Mouse (Mus musculus) spleen, postnatal 14 days (tissue): ENCODE data around the gene Tgm2.

Experiments used
- DNase-seq, 2 experiments: peaks; one replicate each; pipeline ENCODE4 v3.0.0; 2021 to 2022; ENCODE audit warnings: low spot score in 2 of 2

Tgm2 gene

DNA sequence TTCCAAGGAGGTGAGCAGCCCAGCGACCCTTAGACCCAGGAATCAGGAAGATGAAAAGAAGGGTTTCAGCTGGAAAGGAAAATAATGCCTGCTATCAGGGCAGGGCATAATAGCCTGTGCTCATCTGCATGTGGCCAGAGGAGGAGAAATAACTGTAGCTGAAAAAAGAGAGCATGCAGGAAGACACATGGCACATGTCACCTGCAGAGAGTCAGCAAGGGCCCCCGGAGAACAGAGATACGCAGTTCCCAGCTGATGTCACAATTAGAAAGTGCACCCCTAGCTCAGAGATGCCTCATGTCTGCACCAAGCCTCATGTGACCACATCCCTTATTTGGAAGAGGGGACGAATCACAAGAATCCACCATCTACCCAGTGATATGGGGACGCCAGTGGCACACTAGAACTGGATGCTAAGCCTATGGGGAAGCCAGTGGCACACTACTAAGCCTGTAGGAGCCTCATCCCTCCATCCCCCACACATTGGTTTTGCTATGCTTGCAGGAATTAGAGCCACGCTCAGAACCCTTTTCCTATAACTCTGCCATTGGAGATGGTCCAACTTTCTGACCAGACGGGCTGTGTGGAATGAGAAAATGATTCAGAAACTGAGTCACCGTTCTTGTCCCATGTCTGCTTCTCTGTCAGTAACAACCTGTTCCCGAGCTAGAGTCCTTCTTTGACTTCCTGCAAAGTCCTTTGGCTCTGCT is 21.4 kb upstream of the Tgm2 start:
- no peak for DNase-seq

DNA sequence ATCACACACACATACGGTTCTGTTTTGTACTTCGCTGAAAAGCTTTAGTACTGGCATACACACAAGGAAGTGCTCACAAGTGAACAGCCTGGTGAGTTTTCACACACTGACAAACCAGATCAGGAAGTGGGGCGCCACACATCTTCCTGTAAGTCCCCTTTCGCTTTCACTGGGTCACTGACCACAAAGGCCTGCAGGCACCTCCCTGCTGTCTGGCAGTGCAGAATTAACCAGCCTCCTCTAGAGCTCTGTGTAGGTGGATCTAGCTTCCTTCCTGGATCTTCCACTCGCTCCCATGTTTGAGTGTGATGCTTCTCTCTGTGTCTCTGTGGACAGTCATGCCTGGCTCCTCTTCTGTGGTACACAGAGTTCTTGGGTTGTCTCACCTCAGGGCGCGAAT is 20.4 kb upstream of the Tgm2 start:
- peak; percentile 41 to 59 for DNase-seq

DNA sequence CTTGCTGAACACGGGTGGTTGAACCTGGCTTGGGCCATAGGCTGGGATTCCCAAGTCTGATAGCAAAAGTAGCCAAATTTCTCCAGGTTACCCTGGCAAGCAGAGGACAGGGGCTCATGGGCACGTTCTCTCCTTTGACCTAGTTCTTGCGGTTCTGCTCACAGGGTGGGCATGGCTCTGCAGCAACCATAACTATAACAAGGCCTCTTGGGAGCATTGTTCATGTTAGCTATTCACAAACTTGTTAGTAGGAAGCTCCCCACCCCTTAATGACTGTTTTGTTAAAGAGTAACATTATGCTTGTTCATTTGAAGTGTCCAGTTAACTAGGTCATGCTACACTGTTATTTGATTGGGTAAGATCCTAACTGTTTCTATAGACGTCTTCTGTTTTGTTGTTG is 19.5 kb upstream of the Tgm2 start:
- no peak for DNase-seq

DNA sequence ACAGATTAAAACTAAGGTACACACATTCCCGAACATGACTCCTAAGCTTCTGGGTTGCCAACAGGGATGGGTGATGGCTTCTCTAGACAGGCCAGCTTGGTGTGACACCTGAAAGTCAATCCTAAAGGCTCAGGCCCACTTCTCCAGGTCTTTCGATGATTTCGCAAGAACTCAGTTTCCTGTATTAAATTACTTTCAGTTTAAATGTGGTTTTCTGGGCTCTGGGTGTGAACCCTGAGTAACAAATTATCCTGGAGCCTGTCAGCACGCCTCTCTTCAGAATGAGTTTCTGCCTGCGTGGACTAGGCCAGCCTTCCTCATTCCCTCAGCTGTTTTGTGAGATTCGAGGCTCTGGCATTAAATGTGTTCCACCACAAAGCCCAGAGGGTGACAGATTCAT is 16.8 kb upstream of the Tgm2 start:
- DNase-seq: no peak

DNA sequence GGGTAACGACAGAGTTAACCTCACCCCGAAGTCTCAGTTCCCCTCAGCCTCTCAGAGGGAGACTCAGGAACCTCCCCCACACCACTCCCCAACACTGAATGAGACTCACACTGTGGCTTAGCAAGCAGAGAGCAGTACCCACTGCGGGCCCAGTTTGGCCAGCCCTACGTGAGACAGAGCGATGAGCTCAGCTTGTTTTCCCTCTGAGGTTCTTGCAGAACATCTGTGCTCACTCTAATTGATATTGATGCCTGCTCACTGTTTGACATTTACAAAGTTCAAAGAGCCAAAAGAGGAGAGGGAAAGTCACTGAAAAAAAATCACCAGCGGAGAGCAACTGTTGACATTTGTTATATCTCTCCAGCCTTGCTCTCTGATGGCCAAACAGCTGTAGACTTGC is 15.5 kb upstream of the Tgm2 start:
- DNase-seq: no peak

DNA sequence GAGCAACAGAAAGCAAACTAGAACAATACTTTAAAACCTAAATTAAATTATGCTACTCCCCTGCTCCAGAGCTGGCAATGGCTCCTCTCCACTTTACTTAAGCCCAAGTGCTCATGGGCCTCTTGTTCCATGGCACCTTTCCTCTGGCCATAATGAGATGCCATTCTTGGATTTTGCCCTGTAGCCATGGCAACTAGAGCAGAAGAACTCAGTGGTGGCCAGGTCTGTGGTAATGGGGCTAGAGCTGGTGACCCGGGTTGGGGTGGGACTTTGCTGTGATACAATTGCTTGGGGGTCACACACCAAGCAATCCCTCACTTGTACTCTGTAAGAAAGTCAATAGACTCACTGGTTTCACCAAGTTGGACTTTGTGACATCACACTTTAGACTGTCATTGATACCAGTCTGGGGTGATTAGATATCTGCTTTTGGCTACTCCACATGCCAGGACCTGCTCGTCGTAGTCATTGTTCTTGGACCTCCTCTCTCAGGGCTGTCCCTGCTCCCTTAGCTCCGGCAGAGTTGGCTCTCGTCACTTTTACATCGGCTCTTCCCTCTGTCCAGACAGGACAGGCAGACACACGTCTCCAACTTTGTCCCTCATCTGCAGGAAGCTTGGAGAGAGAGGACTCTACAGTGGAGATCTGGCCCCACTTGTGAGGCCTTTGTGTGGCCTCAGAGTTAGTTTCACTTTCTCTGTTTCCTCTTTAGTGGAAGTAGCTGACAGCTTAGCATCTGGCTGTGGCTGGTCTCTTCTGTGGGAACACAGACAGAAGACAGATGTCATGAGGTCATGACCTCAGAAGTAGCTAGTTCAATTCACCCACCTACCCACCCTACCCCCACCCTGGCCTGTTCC is 13.4 kb upstream of the Tgm2 start:
- no peak for DNase-seq

DNA sequence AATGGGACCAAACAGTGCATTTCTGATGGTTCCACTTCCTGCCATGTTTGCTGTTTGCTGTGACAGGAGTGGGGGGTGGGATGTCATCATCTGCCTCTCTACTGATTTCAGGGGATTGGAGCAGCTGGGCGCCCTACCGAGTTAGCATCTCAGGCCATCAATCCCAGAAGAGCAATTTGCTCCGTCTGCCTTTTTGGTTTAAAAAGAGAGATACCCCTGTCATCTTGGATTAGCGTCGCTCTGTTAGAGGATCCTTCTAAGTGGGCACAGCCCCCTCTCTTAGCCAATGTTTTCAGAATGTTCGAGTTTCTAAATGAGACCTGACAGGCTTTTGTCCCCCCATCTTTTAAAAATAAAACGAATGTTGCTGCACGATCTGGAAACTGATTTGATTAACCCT is 11.4 kb upstream of the Tgm2 start:
- no peak for DNase-seq

DNA sequence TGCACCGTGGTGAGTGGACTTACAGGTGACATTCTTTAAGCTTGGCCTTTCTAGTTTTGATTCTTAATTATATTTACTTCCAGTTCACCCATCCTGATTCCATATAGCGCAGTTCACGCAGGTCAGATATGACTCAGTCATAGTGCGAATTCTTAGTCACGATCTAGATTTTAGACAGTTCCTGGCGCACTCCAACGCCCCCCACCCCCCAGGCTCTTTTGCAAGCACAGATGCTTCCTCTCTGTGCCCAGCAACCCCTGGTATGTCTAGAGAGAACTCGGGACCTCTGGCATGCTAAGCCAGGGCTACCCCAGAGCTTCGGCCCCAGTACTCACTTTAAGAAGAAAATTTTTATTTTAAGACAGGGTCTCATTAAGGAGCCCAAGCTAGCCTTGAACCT is 10.3 kb upstream of the Tgm2 start:
- no peak for DNase-seq

DNA sequence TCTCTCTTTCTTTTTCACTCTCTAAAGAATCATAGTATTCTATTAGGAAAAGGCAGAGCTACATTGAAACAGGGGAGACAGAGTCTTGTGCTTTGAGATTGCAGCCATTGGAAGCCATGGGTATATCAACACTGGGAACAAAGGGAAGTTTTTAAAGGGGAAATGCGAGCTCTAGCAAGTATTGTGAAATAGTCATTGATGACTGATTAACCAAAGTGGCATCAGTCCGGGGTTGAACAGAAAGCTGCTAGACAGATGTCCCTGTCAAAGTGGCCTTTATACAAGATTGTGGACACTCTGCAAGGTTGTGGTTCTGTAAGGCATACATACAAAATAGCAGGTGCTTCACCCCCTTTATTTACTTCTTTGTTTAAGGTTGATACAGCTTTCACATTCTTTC is 9.4 kb upstream of the Tgm2 start:
- DNase-seq: no peak

DNA sequence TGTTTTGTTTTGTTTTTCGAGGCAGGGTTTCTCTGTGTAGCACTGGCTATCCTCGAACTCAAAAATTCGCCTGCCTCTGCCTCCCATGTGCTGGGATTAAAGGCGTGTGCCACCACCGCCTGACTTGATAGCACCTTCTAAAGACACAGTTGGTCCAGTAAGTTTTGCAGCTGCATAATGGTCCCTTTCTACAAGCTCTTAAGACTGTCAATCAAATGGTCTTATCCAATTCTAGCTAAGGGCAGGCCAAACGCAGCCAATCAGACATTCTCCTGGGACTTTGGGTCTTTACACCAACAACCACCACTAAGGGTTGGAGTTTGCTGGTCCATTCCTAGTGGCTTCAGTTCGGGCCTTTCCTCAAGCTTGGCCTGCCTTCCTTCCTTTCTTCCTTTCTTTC is 8.9 kb upstream of the Tgm2 start:
- DNase-seq: no peak

DNA sequence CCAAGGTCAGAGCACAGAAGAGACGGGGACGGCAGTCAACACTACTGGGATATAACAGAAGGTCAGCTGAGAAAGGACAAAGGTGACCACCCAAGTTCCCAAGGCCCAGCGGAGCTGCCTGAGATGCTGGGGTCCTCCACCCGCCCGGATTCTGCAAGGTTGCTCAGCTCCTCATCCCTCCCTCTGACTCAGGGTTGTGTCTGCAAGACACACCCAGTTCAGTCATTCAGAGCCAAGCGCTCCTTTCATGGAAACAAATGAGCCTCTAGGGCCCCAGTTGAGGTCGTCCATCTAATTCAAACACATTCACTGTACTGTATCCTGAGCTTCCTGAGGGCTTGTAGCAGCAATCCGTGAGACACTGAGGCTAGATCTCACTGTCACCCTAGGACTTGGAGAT is 8.4 kb upstream of the Tgm2 start:
- DNase-seq: no peak

DNA sequence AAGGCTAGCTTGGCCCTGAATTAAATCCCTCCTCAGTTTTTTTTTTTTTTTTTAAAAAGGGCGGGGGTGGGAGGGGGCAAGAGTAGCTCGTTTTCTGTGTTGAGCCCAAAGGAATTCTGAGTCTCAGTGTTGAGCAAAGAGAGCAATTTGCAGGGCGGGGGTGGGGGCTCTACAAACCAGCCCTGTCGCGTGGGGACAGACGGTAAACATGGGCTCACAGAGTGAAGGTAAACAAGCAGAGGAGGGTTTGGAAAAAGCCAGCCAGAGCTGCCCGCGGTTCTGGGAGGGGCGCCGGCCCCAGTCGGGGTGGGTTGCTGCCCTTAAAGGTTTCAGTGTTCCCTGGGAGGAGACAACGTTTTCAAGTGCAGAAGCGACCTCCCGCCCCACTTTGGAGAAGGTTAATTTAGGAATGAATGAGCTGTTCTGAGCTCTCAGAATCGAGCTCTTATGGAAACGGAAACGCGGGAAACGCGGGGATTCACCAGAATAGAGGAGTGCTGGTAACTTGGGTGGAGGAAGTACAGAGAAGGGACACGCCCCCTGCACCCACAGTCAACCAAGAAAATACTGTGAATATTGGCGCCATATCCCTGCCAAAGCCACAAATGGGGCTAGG is 7.6 kb upstream of the Tgm2 start:
- no peak for DNase-seq

DNA sequence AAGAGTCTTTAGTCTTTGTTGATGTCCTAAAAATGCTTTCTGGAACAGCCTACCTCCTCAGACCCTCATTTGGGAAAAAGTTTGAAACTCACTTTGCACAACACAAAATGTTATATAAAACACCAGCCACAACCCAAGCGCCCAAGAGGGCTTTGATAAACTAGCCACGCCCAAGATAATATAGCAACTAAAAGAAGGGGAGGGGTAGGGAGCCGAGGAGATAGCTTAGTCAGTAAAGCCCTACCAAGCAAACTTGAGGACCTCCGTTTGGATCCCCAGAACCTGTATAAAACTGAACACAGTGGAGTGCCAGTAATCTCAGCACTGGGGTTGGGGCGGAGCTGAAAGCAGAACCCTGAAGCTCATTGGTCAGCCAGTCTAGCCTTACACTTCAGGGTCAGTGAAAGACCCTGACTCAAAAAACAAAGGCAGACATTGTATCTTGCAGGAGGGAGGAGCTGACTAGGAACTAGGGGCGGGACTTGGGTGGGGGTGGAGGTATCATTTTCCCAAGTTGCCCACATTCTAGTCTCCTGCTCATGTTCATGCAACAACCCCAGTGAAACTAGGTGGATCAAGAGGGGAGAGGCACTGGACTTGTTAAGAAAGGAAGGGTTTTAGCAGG is 6.6 kb upstream of the Tgm2 start:
- DNase-seq: no peak

DNA sequence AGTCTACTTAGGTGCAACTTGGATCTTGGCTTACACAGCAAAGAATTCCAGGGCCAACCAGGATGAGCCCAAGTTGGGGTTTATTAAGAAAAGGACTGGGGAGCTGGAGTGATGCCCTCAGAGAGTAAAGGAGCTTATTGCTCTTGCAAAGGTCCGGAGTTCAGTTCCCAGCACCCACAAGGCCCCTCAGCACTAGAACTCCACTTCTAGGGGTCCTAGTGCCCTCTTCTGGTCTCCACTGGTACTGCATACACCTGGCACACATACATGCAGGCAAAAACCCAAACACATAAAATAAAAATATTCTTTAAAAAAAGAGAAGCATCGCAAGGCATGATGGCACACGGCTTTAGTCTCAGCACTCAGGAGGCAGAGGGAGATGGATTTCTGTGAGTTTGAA is 4.8 kb upstream of the Tgm2 start:
- DNase-seq: no peak

DNA sequence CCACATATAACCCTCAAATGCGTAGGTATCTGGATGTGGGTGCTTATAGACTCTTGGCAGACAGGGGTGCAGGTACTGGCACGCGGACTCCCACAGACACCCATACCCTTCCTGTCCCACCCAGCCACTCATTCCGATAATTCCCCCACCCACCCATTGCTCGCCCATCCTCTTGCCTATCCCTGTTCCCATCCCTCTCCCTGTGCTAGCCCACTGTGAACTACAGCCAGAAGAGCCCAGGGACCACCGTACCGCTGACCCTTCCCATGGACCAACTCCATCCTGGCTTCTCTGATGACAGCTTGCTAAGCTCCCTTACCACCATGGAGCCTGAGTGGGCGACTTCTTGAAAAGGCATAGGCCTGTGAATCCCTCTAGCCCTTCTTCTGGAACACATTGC is 735 bp upstream of the Tgm2 start:
- DNase-seq: no peak

DNA sequence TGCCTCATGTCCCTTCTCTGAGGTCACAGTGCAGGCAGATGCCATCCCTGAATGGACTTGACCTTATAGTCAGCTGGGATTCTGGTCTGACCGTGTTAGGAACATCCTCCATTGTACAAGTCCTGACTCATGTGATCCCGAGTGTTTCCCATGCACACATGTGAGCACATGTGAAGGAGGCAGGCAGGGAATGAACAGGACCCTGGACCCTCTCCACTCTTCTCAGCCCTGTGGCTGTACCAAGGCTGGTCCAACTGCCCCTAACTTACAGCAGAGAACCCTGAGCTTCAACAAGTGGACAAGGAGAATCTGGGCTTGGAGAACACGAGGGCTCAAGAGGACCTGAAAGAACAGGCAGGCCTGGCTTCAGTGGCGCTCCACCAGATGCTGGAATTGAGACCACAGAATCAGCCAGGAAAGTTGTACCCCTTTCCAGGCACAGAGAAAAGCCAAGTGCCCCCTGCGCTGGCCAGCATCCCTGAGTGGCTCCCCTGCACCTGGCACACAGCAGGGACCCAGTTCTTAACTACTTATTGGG is 639 bp downstream of the Tgm2 start:
- no peak for DNase-seq

DNA sequence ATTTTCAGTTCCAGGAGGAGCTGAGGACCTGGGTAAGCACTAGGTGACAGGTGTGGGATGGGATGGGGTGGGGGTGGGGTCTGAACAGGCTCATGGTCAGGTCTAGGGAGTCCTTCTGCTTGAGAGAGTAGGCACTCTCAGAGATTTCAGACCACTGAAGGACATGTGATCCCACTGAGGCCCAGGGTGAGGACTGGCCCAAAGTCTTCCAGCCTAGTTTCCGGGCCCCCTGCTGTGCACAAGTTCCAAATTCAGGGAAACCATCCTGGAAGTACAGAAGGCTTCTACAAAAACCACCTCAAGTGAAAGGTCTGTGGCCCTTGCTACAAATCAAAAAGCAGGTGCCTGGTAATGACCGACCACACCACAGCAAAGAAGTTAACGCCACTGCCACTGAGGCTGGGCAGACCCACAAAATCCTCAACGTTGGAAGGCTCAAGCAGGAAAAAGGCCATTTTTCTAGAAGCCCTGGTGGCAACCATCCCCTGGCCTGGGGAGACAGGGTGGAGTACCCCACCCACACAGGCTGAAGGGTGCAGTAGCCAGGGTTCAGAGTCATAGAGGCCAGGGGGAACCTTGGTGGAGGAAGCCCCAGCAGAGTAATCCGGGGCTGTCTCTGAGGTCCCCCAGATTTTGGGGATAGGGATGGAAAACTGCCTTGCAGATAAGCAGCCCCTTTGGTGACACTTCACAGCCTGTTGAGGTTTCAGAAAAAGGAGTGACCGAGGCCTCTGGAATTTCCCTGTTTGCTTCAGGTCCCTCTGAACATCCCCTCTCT is 1.3 kb downstream of the Tgm2 start:
- DNase-seq: no peak

DNA sequence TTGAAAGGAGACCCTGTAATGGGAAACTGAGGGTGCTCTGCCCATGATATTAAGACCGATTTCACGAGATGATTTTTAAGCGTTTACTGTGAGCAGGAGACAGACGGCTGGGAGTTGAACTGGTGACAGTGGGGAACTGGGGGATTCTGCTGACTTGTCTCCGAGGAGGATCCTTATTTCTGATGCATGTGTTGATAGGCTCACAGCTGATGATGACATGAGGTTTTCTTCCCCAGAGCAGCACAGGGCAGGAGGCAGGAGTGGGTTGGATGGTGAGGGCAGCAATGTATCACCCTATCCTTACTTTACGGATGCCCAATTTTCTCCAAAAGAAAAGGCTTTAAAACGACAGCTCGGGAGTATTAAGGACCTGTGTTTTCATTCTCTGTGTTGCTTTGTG is 2.0 kb downstream of the Tgm2 start:
- DNase-seq: no peak

DNA sequence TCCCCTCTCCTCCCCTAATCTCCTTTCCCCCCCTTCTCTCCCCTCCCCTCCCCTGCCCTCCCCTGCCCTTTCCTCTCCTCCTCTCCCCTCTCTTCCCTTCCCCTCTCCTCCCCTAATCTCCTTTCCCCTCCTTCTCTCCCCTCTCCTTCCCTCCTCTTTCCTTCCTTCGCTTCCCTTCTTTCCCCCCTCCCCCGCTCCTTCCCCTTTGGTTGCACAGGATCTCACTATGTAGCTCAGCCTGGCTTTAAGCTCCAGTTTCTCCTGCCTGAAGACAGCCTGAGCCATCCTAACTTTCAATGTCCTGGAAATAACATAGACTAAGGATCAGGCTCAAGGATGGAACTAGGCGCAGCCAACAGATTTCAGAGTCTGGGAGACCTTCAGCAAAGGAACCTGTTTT is 2.4 kb downstream of the Tgm2 start:
- DNase-seq: no peak

DNA sequence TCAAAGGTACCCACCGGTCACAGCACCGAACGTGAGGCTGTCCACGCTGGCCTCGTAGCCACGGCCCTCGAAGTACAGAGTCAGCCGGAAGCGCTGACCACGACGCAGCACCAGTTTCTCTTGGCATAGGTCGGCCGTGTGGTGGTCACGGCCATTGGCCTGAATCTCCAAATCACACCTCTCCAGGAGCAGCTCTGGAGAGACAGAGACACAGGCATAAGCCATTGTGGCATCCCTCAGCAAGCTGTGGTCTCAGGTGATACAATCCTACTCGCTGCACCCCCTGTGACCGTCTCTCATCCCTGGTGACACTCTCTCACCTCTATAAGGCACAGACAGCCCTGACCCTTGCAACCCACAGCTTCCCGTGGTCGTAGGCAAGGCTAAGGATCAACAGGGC is 3.3 kb downstream of the Tgm2 start:
- no peak for DNase-seq

DNA sequence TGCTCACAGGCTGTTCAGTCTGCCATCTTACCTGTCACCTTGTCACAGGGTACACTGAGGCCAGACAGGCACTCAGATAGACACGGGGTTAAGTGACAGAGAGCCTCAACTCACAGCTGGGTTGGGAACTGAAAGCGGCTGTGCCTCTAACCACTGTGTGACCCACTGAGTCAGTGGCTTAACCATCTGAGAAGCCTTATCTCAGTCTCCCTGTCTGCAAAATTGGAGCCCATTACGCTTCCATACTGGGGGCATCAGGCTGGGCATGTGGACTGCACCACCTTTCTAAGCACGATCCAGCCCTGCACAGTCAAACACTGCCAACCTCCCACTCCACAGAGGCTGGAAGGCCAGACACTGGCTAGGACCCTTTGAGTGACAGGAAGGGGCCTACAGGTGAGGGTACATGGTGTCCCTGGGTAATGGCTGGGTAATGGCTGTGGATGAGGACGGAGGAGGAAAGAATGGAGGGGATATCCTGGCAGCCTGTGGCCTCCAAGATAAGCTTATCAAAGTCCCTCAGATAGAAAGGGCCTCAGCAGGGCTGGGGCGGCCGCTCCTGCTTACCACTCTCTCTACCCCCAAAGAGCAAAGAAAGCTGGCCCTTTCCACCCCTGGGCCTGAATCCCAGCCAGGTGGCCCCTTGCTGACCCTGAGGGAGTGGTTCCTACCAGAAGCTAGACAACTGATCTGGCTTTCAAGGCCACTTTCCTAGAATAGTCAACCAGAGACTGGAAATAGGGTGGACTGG is 4.4 kb downstream of the Tgm2 start:
- peak; percentile 33 to 51 for DNase-seq
